Mouse (Mus musculus): ENCODE measurements around the gene Krtap17-1. TPM values are rescaled to one million over a fixed set of nuclear protein-coding genes. Genes with fewer than 3 reads are reported as not detected.

Krtap17-1 gene
- polyA plus RNA-seq, 1 experiment from 2014 or later: not detected

- ATAC-seq (ENCODE audit: insufficient number of reproducible peaks, low FRiP score): no peak
- Histone ChIP-seq H3K9me3 (replicated peaks) (no peaks in the 10 kb centered on the region), H3K4me3 (no peak overlapping the region), H3K27me3 (replicated peaks) (no peaks in the 10 kb centered on the region), H3K27ac (ENCODE audit: poor library complexity, severe bottlenecking) (no peak overlapping the region), H3K4me1 (replicated peaks) (peaks cover 3% of the 10 kb centered on the region; the same call in 1 of the 2 replicates), H3K36me3 (no peaks in the 10 kb centered on the region), H3K9ac (no peak overlapping the region), H3K4me2 (no peak overlapping the region)
- WGBS: 42% methylated on average over 2 of the region's 2 CpGs
Observed at GRCm38 (mm10) chr11:99965961-99966360, 27.8 kb downstream of the Krtap17-1 start.

GRCm38 (mm10) chr11:99964213-99964612 lies 29.6 kb downstream of the Krtap17-1 start:
- 47% methylated on average over 6 of the region's 6 CpGs for WGBS
- no peak for ATAC-seq (ENCODE audit: insufficient number of reproducible peaks, low FRiP score)
- Histone ChIP-seq H3K27ac (ENCODE audit: poor library complexity, severe bottlenecking) (no peak overlapping the region), H3K9me3 (replicated peaks) (no peaks in the 10 kb centered on the region), H3K36me3 (no peaks in the 10 kb centered on the region), H3K9ac (no peak overlapping the region), H3K27me3 (replicated peaks) (no peaks in the 10 kb centered on the region), H3K4me2 (no peak overlapping the region), H3K4me1 (replicated peaks) (peaks cover 3% of the 10 kb centered on the region; the same call in 1 of the 2 replicates), H3K4me3 (no peak overlapping the region)

GRCm38 (mm10) chr11:99948175-99948574 lies 45.6 kb downstream of the Krtap17-1 start, which contains the start of gene Krtap9-5:
Gene Krtap9-5 (plus strand): TSS chr11:99948475.
- WGBS: 83% methylated on average over 2 of the region's 2 CpGs
- H3K4me3 ChIP-seq: no peak within 1 kb of the TSS
- H3K9ac ChIP-seq: no peak within 1 kb of the TSS
- 0 out of 2 replicates have a peak, but pooled peaks cover 4% of the 10 kb centered on the region for H3K9me3 ChIP-seq (replicated peaks)
- no peak for ATAC-seq (ENCODE audit: insufficient number of reproducible peaks, low FRiP score)
- H3K27me3 ChIP-seq (replicated peaks): no peaks in the 10 kb centered on the region
- H3K27ac ChIP-seq (ENCODE audit: poor library complexity, severe bottlenecking): no peak within 1 kb of the TSS
- no peak within 1 kb of the TSS for H3K4me2 ChIP-seq
- H3K4me1 ChIP-seq (replicated peaks): no peaks in the 10 kb centered on the region
- H3K36me3 ChIP-seq: no peaks in the 10 kb centered on the region

Other genes with a start within 250 kb of the Krtap17-1 start
- not detected in 2 replicates for gene Gm11595, start 221.1 kb downstream of the Krtap17-1 start, polyA plus RNA-seq (2016; fragmentation: Nextera tagmentation; extraction: Ambion mirVana)
- gene Krtap4-8, start 213.3 kb downstream of the Krtap17-1 start, polyA plus RNA-seq (2016; fragmentation: Nextera tagmentation; extraction: Ambion mirVana): not detected in 2 replicates
- not detected in 2 replicates for gene Krtap4-9, start 208.8 kb downstream of the Krtap17-1 start, polyA plus RNA-seq (2016; fragmentation: Nextera tagmentation; extraction: Ambion mirVana)
- not detected in 2 replicates for gene Gm11596, start 200.5 kb downstream of the Krtap17-1 start, polyA plus RNA-seq (2016; fragmentation: Nextera tagmentation; extraction: Ambion mirVana)
- not detected in 2 replicates for gene Gm11569, start 195.1 kb downstream of the Krtap17-1 start, polyA plus RNA-seq (2016; fragmentation: Nextera tagmentation; extraction: Ambion mirVana)
- gene Gm11554, start 189.5 kb downstream of the Krtap17-1 start, polyA plus RNA-seq (2016; fragmentation: Nextera tagmentation; extraction: Ambion mirVana): not detected in 2 replicates
- gene Krtap4-13, start 184.1 kb downstream of the Krtap17-1 start, polyA plus RNA-seq (2016; fragmentation: Nextera tagmentation; extraction: Ambion mirVana): not detected in 2 replicates
- not detected in 2 replicates for gene Gm11564, start 178.3 kb downstream of the Krtap17-1 start, polyA plus RNA-seq (2016; fragmentation: Nextera tagmentation; extraction: Ambion mirVana)
- not detected in 2 replicates for gene 2300003K06Rik, start 155.9 kb downstream of the Krtap17-1 start, polyA plus RNA-seq (2016; fragmentation: Nextera tagmentation; extraction: Ambion mirVana)
- not detected in 2 replicates for gene Krtap4-16, start 142.4 kb downstream of the Krtap17-1 start, polyA plus RNA-seq (2016; fragmentation: Nextera tagmentation; extraction: Ambion mirVana)
- gene Gm11568, start 136.1 kb downstream of the Krtap17-1 start, polyA plus RNA-seq (2016; fragmentation: Nextera tagmentation; extraction: Ambion mirVana): not detected in 2 replicates
- not detected in 2 replicates for gene Gm11559, start 129.5 kb downstream of the Krtap17-1 start, polyA plus RNA-seq (2016; fragmentation: Nextera tagmentation; extraction: Ambion mirVana)
- not detected in 2 replicates for gene Krtap9-1, start 120.6 kb downstream of the Krtap17-1 start, polyA plus RNA-seq (2016; fragmentation: Nextera tagmentation; extraction: Ambion mirVana)
- gene Gm11567, start 114.8 kb downstream of the Krtap17-1 start, polyA plus RNA-seq (2016; fragmentation: Nextera tagmentation; extraction: Ambion mirVana): not detected in 2 replicates
- gene Krtap31-1, start 86.1 kb downstream of the Krtap17-1 start, polyA plus RNA-seq (2016; fragmentation: Nextera tagmentation; extraction: Ambion mirVana): not detected in 2 replicates
- not detected in 2 replicates for gene Gm11565, start 79.2 kb downstream of the Krtap17-1 start, polyA plus RNA-seq (2016; fragmentation: Nextera tagmentation; extraction: Ambion mirVana)
- not detected in 2 replicates for gene Krtap31-2, start 57.7 kb downstream of the Krtap17-1 start, polyA plus RNA-seq (2016; fragmentation: Nextera tagmentation; extraction: Ambion mirVana)
- gene Krtap9-5, start 45.5 kb downstream of the Krtap17-1 start, polyA plus RNA-seq (2016; fragmentation: Nextera tagmentation; extraction: Ambion mirVana): not detected in 2 replicates
- not detected in 2 replicates for gene Krtap29-1, start 14.9 kb downstream of the Krtap17-1 start, polyA plus RNA-seq (2016; fragmentation: Nextera tagmentation; extraction: Ambion mirVana)
- gene Krtap16-1, start 7.4 kb downstream of the Krtap17-1 start, polyA plus RNA-seq (2016; fragmentation: Nextera tagmentation; extraction: Ambion mirVana): not detected in 2 replicates
- not detected in 2 replicates for gene Krt33a, start 22.2 kb upstream of the Krtap17-1 start, polyA plus RNA-seq (2016; fragmentation: Nextera tagmentation; extraction: Ambion mirVana)
- not detected in 2 replicates for gene Krt33b, start 35.9 kb upstream of the Krtap17-1 start, polyA plus RNA-seq (2016; fragmentation: Nextera tagmentation; extraction: Ambion mirVana)
- not detected in 2 replicates for gene Krt34, start 47.6 kb upstream of the Krtap17-1 start, polyA plus RNA-seq (2016; fragmentation: Nextera tagmentation; extraction: Ambion mirVana)
- not detected in 2 replicates for gene Krt31, start 56.6 kb upstream of the Krtap17-1 start, polyA plus RNA-seq (2016; fragmentation: Nextera tagmentation; extraction: Ambion mirVana)
- not detected in 2 replicates for gene Krt32, start 94.2 kb upstream of the Krtap17-1 start, polyA plus RNA-seq (2016; fragmentation: Nextera tagmentation; extraction: Ambion mirVana)
- not detected in 2 replicates for gene Krt35, start 102.2 kb upstream of the Krtap17-1 start, polyA plus RNA-seq (2016; fragmentation: Nextera tagmentation; extraction: Ambion mirVana)
- gene Krt36, start 111.6 kb upstream of the Krtap17-1 start, polyA plus RNA-seq (2016; fragmentation: Nextera tagmentation; extraction: Ambion mirVana): not detected in 2 replicates
- 0.14 and 0.20 TPM in 2 replicates for gene Krt13, start 127.6 kb upstream of the Krtap17-1 start, polyA plus RNA-seq (2016; fragmentation: Nextera tagmentation; extraction: Ambion mirVana)
- gene Krt15, start 141.9 kb upstream of the Krtap17-1 start, polyA plus RNA-seq (2016; fragmentation: Nextera tagmentation; extraction: Ambion mirVana): 0.58 and 0.69 TPM in 2 replicates
- gene Krt19, start 154.7 kb upstream of the Krtap17-1 start, polyA plus RNA-seq (2016; fragmentation: Nextera tagmentation; extraction: Ambion mirVana): 86.8 and 88.0 TPM in 2 replicates
- not detected in 2 replicates for gene Krt9, start 199.3 kb upstream of the Krtap17-1 start, polyA plus RNA-seq (2016; fragmentation: Nextera tagmentation; extraction: Ambion mirVana)
- gene Krt14, start 213.6 kb upstream of the Krtap17-1 start, polyA plus RNA-seq (2016; fragmentation: Nextera tagmentation; extraction: Ambion mirVana): 1.3 and 2.2 TPM in 2 replicates

Measured in heart, embryonic 12.5 days (tissue).